Mouse (Mus musculus): Measurements from ENCODE around the gene Saa4. TPM values are rescaled to one million over a fixed set of nuclear protein-coding genes. Genes with fewer than 3 reads are reported as not detected.
"Not testable (repeated sequence)": the region's sequence is repeated elsewhere in the genome, so short reads cannot be mapped to it uniquely, and the experiment has no call there.

Gene Saa4
- under 1 TPM in 1 of 2 experiments, not detected in 1; 0.16 TPM for total RNA-seq (2021)
- long read RNA-seq, experiment 1, result 0 reads
- long read RNA-seq, experiment 2, result 0 reads

GRCm38 (mm10) chr7:46732458-46732857 lies at the start of gene Saa4:
Gene Saa4, minus strand, starts transcription at chr7:46732603.
- DNase-seq (ENCODE audit: low spot score in 2 of 2), result no peak

GRCm38 (mm10) chr7:46770706-46771105 lies 38.3 kb upstream of the Saa4 start:
- peak in 1 of 2 experiments; percentile 24 for DNase-seq (ENCODE audit: low spot score in 2 of 2)

- no peak for DNase-seq (ENCODE audit: low spot score in 2 of 2)
Measured at GRCm38 (mm10) chr7:46768451-46768850, 36.0 kb upstream of the Saa4 start.

GRCm38 (mm10) chr7:46767371-46767770 lies 35.0 kb upstream of the Saa4 start:
- no peak for DNase-seq (ENCODE audit: low spot score in 2 of 2)

GRCm38 (mm10) chr7:46764672-46765071 lies 32.3 kb upstream of the Saa4 start:
- no peak for DNase-seq (ENCODE audit: low spot score in 2 of 2)

- DNase-seq (ENCODE audit: low spot score in 2 of 2), result no peak
Measured at GRCm38 (mm10) chr7:46762601-46763000, 30.2 kb upstream of the Saa4 start.

- no peak for DNase-seq (ENCODE audit: low spot score in 2 of 2)
Measured at GRCm38 (mm10) chr7:46761049-46761795, 28.8 kb upstream of the Saa4 start.

- no peak for DNase-seq (ENCODE audit: low spot score in 2 of 2)
Measured at GRCm38 (mm10) chr7:46751490-46751889, 19.1 kb upstream of the Saa4 start, which contains the start of gene Saa2. Gene Saa2, plus strand, starts transcription at chr7:46751790.

- no peak for DNase-seq (ENCODE audit: low spot score in 2 of 2)
Measured at GRCm38 (mm10) chr7:46748459-46748858, 16.1 kb upstream of the Saa4 start.

GRCm38 (mm10) chr7:46746381-46746780 lies 14.0 kb upstream of the Saa4 start:
- DNase-seq (ENCODE audit: low spot score in 2 of 2), result no peak

- no peak for DNase-seq (ENCODE audit: low spot score in 2 of 2)
Measured at GRCm38 (mm10) chr7:46745816-46746215, 13.4 kb upstream of the Saa4 start.

GRCm38 (mm10) chr7:46742880-46743279 lies 10.5 kb upstream of the Saa4 start, which contains the start of gene Saa1:
Gene Saa1, minus strand, starts transcription at chr7:46742980.
- DNase-seq (ENCODE audit: low spot score in 2 of 2), result not testable (repeated sequence)

GRCm38 (mm10) chr7:46740041-46740440 lies 7.6 kb upstream of the Saa4 start:
- DNase-seq (ENCODE audit: low spot score in 2 of 2), result not testable (repeated sequence)

GRCm38 (mm10) chr7:46738561-46739460 lies 6.4 kb upstream of the Saa4 start:
- DNase-seq (ENCODE audit: low spot score in 2 of 2), result no peak

GRCm38 (mm10) chr7:46734983-46735382 lies 2.6 kb upstream of the Saa4 start:
- DNase-seq (ENCODE audit: low spot score in 2 of 2), result no peak

GRCm38 (mm10) chr7:46727584-46727983 lies 4.8 kb downstream of the Saa4 start:
- DNase-seq (ENCODE audit: low spot score in 2 of 2), result no peak

- no peak for DNase-seq (ENCODE audit: low spot score in 2 of 2)
Measured at GRCm38 (mm10) chr7:46724396-46724795, 8.0 kb downstream of the Saa4 start.

- DNase-seq (ENCODE audit: low spot score in 2 of 2), result no peak
Measured at GRCm38 (mm10) chr7:46723849-46724248, 8.6 kb downstream of the Saa4 start.

- no peak for DNase-seq (ENCODE audit: low spot score in 2 of 2)
Measured at GRCm38 (mm10) chr7:46723354-46723753, 9.0 kb downstream of the Saa4 start.

GRCm38 (mm10) chr7:46720460-46720859 lies 11.9 kb downstream of the Saa4 start:
- DNase-seq (ENCODE audit: low spot score in 2 of 2), result no peak

GRCm38 (mm10) chr7:46719526-46719925 lies 12.9 kb downstream of the Saa4 start:
- DNase-seq (ENCODE audit: low spot score in 2 of 2), result peak in 1 of 2 experiments; percentile 19

All from gastrocnemius, postnatal 4 days (tissue).